Mouse (Mus musculus): ENCODE data around the gene Zfp110. TPM values are rescaled to one million over a fixed set of nuclear protein-coding genes. Genes with fewer than 3 reads are reported as not detected.

The Zfp110 gene
- polyA plus RNA-seq, 2 experiments from 2014 or later, result 56.1 to 72.2 TPM

DNA sequence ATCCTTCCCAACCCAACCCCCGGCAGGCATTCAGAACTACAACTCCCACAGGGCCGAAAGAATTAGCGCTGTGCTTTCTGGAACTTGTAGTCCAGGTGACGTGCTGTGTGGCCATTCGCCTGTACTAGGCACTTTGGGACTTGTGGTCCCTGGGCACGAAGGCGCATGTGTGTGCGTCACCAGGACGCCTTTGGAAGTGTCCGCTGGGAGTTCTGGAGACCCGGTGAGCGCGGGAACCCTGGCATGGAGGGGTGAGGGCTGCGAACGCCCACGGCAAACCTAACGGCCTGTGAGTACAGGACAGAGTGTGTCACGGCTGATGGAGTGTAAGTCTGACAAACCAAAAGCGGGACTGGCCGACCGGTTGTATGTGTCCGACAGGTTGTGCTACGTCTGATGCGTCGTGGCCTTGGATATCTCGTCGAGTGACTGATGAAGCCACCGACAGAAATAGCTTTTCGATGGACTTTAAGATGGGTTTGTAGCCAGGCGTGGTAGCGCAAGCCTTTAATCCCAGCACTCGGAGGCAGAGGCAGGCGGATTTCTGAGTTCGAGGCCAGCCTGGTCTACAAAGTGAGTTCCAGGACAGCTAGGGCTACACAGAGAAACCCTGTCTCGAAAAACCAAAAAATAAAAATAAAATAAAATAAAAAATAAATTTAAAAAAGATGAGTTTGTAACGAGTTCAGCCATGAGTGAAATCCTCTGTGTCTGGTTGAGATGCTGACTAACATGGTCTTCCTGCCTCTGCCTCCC, 63.3 kb downstream of the Zfp110 start, which contains the start of gene Zscan22:
Gene Zscan22, plus strand, starts transcription at position 161 of the 756 bp plus-strand sequence.
- ATAC-seq, result peak; percentile 99

Other genes with a start within 250 kb of the Zfp110 start
- gene Vmn2r53, start 226.0 kb upstream of the Zfp110 start, polyA plus RNA-seq (2017; shearing (Covaris generic)), result under 1 TPM; 0.04 to 0.09 TPM
- gene Vmn2r54, start 194.4 kb upstream of the Zfp110 start, polyA plus RNA-seq (2017; shearing (Covaris generic)), result not detected
- not detected for gene Vmn2r55, start 149.8 kb upstream of the Zfp110 start, polyA plus RNA-seq (2017; shearing (Covaris generic))
- under 1 TPM; 0.08 to 0.12 TPM for gene Vmn2r56, start 99.8 kb upstream of the Zfp110 start, polyA plus RNA-seq (2017; shearing (Covaris generic))
- under 1 TPM; 0.25 to 0.29 TPM for gene Zscan18, start 31.1 kb upstream of the Zfp110 start, polyA plus RNA-seq (2017; shearing (Covaris generic))
- gene Zfp329, start 15.9 kb upstream of the Zfp110 start, polyA plus RNA-seq (2017; shearing (Covaris generic)), result 10 to 100 TPM; 16.8 to 20.2 TPM
- 1 to 10 TPM in 1 of 2 experiments, under 1 TPM in 1; 0.84 to 2.4 TPM for gene Zfp128, start 46.4 kb downstream of the Zfp110 start, polyA plus RNA-seq (2017; shearing (Covaris generic))
- 10 to 100 TPM in 1 of 2 experiments, 1 to 10 TPM in 1; 6.6 to 10.9 TPM for gene Zscan22, start 63.1 kb downstream of the Zfp110 start, polyA plus RNA-seq (2017; shearing (Covaris generic))
- 1,000 to 10,000 TPM; 2,813 to 3,009 TPM for gene Rps5, start 87.5 kb downstream of the Zfp110 start, polyA plus RNA-seq (2017; shearing (Covaris generic))
- gene Rnf225, start 92.7 kb downstream of the Zfp110 start, polyA plus RNA-seq (2017; shearing (Covaris generic)), result not detected
- gene Zfp324, start 131.1 kb downstream of the Zfp110 start, polyA plus RNA-seq (2017; shearing (Covaris generic)), result 1 to 10 TPM; 2.4 to 3.4 TPM
- gene Zfp446, start 143.1 kb downstream of the Zfp110 start, polyA plus RNA-seq (2017; shearing (Covaris generic)), result 1 to 10 TPM; 2.6 to 3.3 TPM
- gene Slc27a5, start 163.4 kb downstream of the Zfp110 start, polyA plus RNA-seq (2017; shearing (Covaris generic)), result under 1 TPM in 1 of 2 experiments, not detected in 1; 0.29 TPM
- gene Trim28, start 164.4 kb downstream of the Zfp110 start, polyA plus RNA-seq (2017; shearing (Covaris generic)), result 10 to 100 TPM; 45.5 to 59.4 TPM
- 1 to 10 TPM; 4.6 to 7.0 TPM for gene Zbtb45, start 175.3 kb downstream of the Zfp110 start, polyA plus RNA-seq (2017; shearing (Covaris generic))
- 100 to 1,000 TPM; 300 to 349 TPM for gene Chmp2a, start 200.0 kb downstream of the Zfp110 start, polyA plus RNA-seq (2017; shearing (Covaris generic))
- 10 to 100 TPM; 15.3 to 16.9 TPM for gene Ube2m, start 203.5 kb downstream of the Zfp110 start, polyA plus RNA-seq (2017; shearing (Covaris generic))
- gene Mzf1, start 220.0 kb downstream of the Zfp110 start, polyA plus RNA-seq (2017; shearing (Covaris generic)), result under 1 TPM; 0.45 to 0.46 TPM